ENCODE assay signal across 16 mouse cellular contexts in genomic region chr2:179519161-179519560, GRCm38 (mm10).
A peak's percentile ranks its signal among the peaks of the same experiment; 100 is the strongest.
DNase-seq lines count a peak whose midpoint lies in the region; ATAC-seq lines count a peak whose summit lies in the region.
"Had no signal": no experiment of that assay in that cellular context is flagged by ENCODE, and none has a peak within 500 bp of the region (broad histone marks: within the 10 kb centered on the region; RNA-seq: fewer than 3 reads in every experiment).

No protein-coding gene starts in this region.

- no peak overlapping the region for H3K9ac ChIP-seq in hindbrain, embryonic 13.5 days
- no peak overlapping the region for H3K9ac ChIP-seq in hindbrain, embryonic 12.5 days
- 0 out of 2 replicates have a peak overlapping the region, but pooled peaks have one; percentile 53 for H3K9ac ChIP-seq in neural tube, embryonic 13.5 days
- H3K9ac ChIP-seq in neural tube, embryonic 15.5 days (replicated peaks), result no peak overlapping the region
- H3K9ac ChIP-seq: forebrain, postnatal 0 days; liver, embryonic 14.5 days had no signal

- H3K4me2 ChIP-seq in hindbrain, embryonic 13.5 days, result no peak overlapping the region
- H3K4me2 ChIP-seq in hindbrain, embryonic 12.5 days (replicated peaks), result no peak overlapping the region
- no peak overlapping the region for H3K4me2 ChIP-seq in neural tube, embryonic 13.5 days
- H3K4me2 ChIP-seq in neural tube, embryonic 15.5 days, result no peak overlapping the region

- no peaks in the 10 kb centered on the region for H3K9me3 ChIP-seq in hindbrain, embryonic 13.5 days
- H3K9me3 ChIP-seq in hindbrain, embryonic 12.5 days (replicated peaks), result no peaks in the 10 kb centered on the region
- H3K9me3 ChIP-seq in neural tube, embryonic 13.5 days, result peaks cover 3% of the 10 kb centered on the region; the same call in 1 of the 2 replicates
- H3K9me3 ChIP-seq in neural tube, embryonic 15.5 days (replicated peaks), result no peaks in the 10 kb centered on the region

- 87% methylated on average over 7 of the region's 7 CpGs for WGBS in hindbrain, embryonic 13.5 days
- WGBS in hindbrain, embryonic 12.5 days, result 83% methylated on average over 7 of the region's 7 CpGs
- 76% methylated on average over 7 of the region's 7 CpGs for WGBS in neural tube, embryonic 13.5 days
- 78% methylated on average over 7 of the region's 7 CpGs for WGBS in neural tube, embryonic 15.5 days

- H3K4me3 ChIP-seq in hindbrain, embryonic 13.5 days, result no peak overlapping the region
- no peak overlapping the region for H3K4me3 ChIP-seq in hindbrain, embryonic 12.5 days
- no peak overlapping the region for H3K4me3 ChIP-seq in neural tube, embryonic 13.5 days
- no peak overlapping the region for H3K4me3 ChIP-seq in neural tube, embryonic 15.5 days (replicated peaks)
- H3K4me3 ChIP-seq: megakaryocyte, embryonic 14.5 days had no signal

- H3K27ac ChIP-seq in hindbrain, embryonic 13.5 days, result 0 out of 2 replicates have a peak overlapping the region, but pooled peaks have one; percentile 1
- H3K27ac ChIP-seq in hindbrain, embryonic 12.5 days, result no peak overlapping the region
- 0 out of 2 replicates have a peak overlapping the region, but pooled peaks have one; percentile 46 for H3K27ac ChIP-seq in neural tube, embryonic 13.5 days (replicated peaks)
- H3K27ac ChIP-seq in neural tube, embryonic 15.5 days (replicated peaks), result no peak overlapping the region
- H3K27ac ChIP-seq: liver, embryonic 14.5 days had no signal

- H3K36me3 ChIP-seq in hindbrain, embryonic 13.5 days, result no peaks in the 10 kb centered on the region
- no peaks in the 10 kb centered on the region for H3K36me3 ChIP-seq in hindbrain, embryonic 12.5 days
- no peaks in the 10 kb centered on the region for H3K36me3 ChIP-seq in neural tube, embryonic 13.5 days
- no peaks in the 10 kb centered on the region for H3K36me3 ChIP-seq in neural tube, embryonic 15.5 days
- H3K36me3 ChIP-seq: G1E had no signal

- no peak for ATAC-seq in hindbrain, embryonic 13.5 days (ENCODE audit: low FRiP score)
- no peak for ATAC-seq in hindbrain, embryonic 12.5 days (ENCODE audit: low FRiP score)
- ATAC-seq in neural tube, embryonic 13.5 days (ENCODE audit: low read depth), result no peak
- no peak for ATAC-seq in neural tube, embryonic 15.5 days (ENCODE audit: low FRiP score)

- peak; percentile 22 to 41 for DNase-seq in left cerebral cortex, postnatal 36 days (ENCODE audit: low spot score in 2 of 2)
- DNase-seq in telencephalon, adult 2 months (ENCODE audit: low read depth, low spot score), result peak; percentile 40
- no peak for DNase-seq in natural killer cell, adult 2 months (ENCODE audit: low spot score in 2 of 2)
- DNase-seq: adrenal gland, postnatal 14 days; cerebellum, adult 9-10 months; forebrain, postnatal 0 days; kidney, adult 18-20 months; kidney, postnatal 14 days; lung, postnatal 10 days had no signal

- peaks cover 11% of the 10 kb centered on the region; the same call in 1 of the 2 replicates for H3K27me3 ChIP-seq in hindbrain, embryonic 13.5 days
- 0 out of 2 replicates have a peak, but pooled peaks cover 2% of the 10 kb centered on the region for H3K27me3 ChIP-seq in hindbrain, embryonic 12.5 days
- H3K27me3 ChIP-seq in neural tube, embryonic 13.5 days, result no peaks in the 10 kb centered on the region
- no peaks in the 10 kb centered on the region for H3K27me3 ChIP-seq in neural tube, embryonic 15.5 days (replicated peaks)
- H3K27me3 ChIP-seq: megakaryocyte, embryonic 14.5 days had no signal

- intact Hi-C loops in left cerebral cortex, postnatal 36 days (cut with DNase I), result no loop called here

- H3K4me1 ChIP-seq in hindbrain, embryonic 13.5 days (replicated peaks), result peaks cover 60% of the 10 kb centered on the region
- peaks cover 55% of the 10 kb centered on the region for H3K4me1 ChIP-seq in hindbrain, embryonic 12.5 days
- peaks cover 70% of the 10 kb centered on the region for H3K4me1 ChIP-seq in neural tube, embryonic 13.5 days (replicated peaks)
- peaks cover 64% of the 10 kb centered on the region for H3K4me1 ChIP-seq in neural tube, embryonic 15.5 days
- H3K4me1 ChIP-seq: megakaryocyte, embryonic 14.5 days had no signal

Comparison
In these comparisons a context has a peak if more than half of its experiments do, and no peak if none do; other contexts are left out.
1. H3K27ac ChIP-seq: peak in hindbrain, embryonic 13.5 days (single experiment) and neural tube, embryonic 13.5 days (single experiment); none in hindbrain, embryonic 12.5 days (single experiment) and neural tube, embryonic 15.5 days (single experiment).
2. DNase-seq: peak in left cerebral cortex, postnatal 36 days (2 of 2) and telencephalon, adult 2 months (single experiment); none in natural killer cell, adult 2 months (0 of 2).